13 mouse cellular contexts compared by ENCODE assay signal in the genomic region with DNA sequence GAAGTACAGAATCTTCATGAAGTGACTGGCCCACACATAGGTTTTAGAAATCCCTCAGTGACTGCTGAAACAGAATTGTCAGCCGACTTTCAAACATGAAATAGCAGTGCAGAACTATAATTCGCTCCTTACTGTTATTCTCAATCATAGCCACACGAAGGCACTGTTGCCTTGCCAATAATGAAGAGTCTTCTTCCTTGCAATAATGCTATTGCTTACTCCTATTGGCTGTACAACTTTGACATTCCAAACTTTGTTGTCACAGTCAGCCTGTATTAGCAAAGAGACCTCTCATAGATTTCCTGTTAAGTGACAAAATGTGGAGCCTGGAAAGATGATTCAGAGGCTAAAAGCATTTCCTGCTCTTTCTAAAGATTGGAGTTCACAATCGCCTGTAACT. TPM values are rescaled to one million over a fixed set of nuclear protein-coding genes. Genes with fewer than 3 reads are reported as not detected.
DNase-seq lines count a peak whose midpoint lies in the region; TF ChIP-seq lines count a peak whose summit lies in the region.
"Had no signal": no experiment of that assay in that cellular context is flagged by ENCODE, and none has a peak within 500 bp of the region (broad histone marks: within the 10 kb centered on the region; RNA-seq: fewer than 3 reads in every experiment).

No protein-coding gene starts in this region.

- no peak overlapping the region for H3K4me3 ChIP-seq in heart, embryonic 10.5 days
- no peak overlapping the region for H3K4me3 ChIP-seq in cortical plate, adult 2 months (ENCODE audit: insufficient read depth, low read length)
- H3K4me3 ChIP-seq: embryonic facial prominence, embryonic 13.5 days; liver, embryonic 12.5 days had no signal

- no peak for TF ChIP-seq POLR2A in cortical plate, adult 2 months (IDR thresholded peaks at IDR 0.05; ENCODE audit: extremely low read depth, insufficient read depth, low read length)

- no peaks in the 10 kb centered on the region for H3K36me3 ChIP-seq in heart, embryonic 10.5 days
- H3K36me3 ChIP-seq: embryonic facial prominence, embryonic 13.5 days; liver, embryonic 12.5 days had no signal

- H3K4me1 ChIP-seq in heart, embryonic 10.5 days, result no peaks in the 10 kb centered on the region
- H3K4me1 ChIP-seq in cortical plate, adult 2 months (ENCODE audit: control insufficient read depth, insufficient read depth, low read length), result no peaks in the 10 kb centered on the region
- H3K4me1 ChIP-seq: embryonic facial prominence, embryonic 13.5 days; liver, embryonic 12.5 days had no signal

- no peaks in the 10 kb centered on the region for H3K9me3 ChIP-seq in heart, embryonic 10.5 days
- H3K9me3 ChIP-seq: embryonic facial prominence, embryonic 13.5 days; liver, embryonic 12.5 days had no signal

- H3K27me3 ChIP-seq in heart, embryonic 10.5 days (ENCODE audit: insufficient read depth, poor library complexity, severe bottlenecking), result no peaks in the 10 kb centered on the region
- H3K27me3 ChIP-seq: embryonic facial prominence, embryonic 13.5 days; liver, embryonic 12.5 days had no signal

- DNase-seq in heart, adult 8-10 months (ENCODE audit: low spot score), result peak; percentile 1
- no peak for DNase-seq in heart, embryonic 10.5 days (ENCODE audit: low spot score)
- peak; percentile 9 for DNase-seq in lung, postnatal 36 days
- DNase-seq in lung, adult 18-20 months, result no peak
- DNase-seq in mesoderm, embryonic 11.5 days (ENCODE audit: low read depth, low spot score), result peak; percentile 6
- no peak for DNase-seq in yolk sac, embryonic 10.5 days (ENCODE audit: low spot score)
- no peak for DNase-seq in testis, postnatal 14 days (ENCODE audit: low spot score)
- DNase-seq: thymus, postnatal 4 days had no signal

- 53% methylated on average over 4 of the region's 4 CpGs for WGBS in heart, embryonic 10.5 days

- H3K27ac ChIP-seq in heart, embryonic 10.5 days, result no peak overlapping the region
- no peak overlapping the region for H3K27ac ChIP-seq in cortical plate, adult 2 months (ENCODE audit: insufficient read depth, low read length)
- H3K27ac ChIP-seq: embryonic facial prominence, embryonic 13.5 days; liver, embryonic 12.5 days had no signal

- peak; percentile 25; the same call in 1 of the 2 replicates for TF ChIP-seq CTCF in cortical plate, adult 2 months (IDR thresholded peaks at IDR 0.05; ENCODE audit: extremely low read depth, insufficient read depth, low read length)

RNA-seq across cellular contexts. Expression of a gene that starts 7.3 kb away (rescaled TPM):
- not detected for total RNA-seq in heart, adult 8-10 months (2022)
- not detected in 2 replicates for polyA plus RNA-seq in heart, embryonic 10.5 days (2016; fragmentation: Nextera tagmentation; extraction: Ambion mirVana)
- polyA plus RNA-seq in cortical plate, adult 2 months (2012; rRNA removed), result not detected in 2 replicates
- total RNA-seq: heart, postnatal 14 days had no signal
- polyA plus RNA-seq: embryonic facial prominence, embryonic 13.5 days; liver, embryonic 12.5 days; neural tube, embryonic 14.5 days had no signal

RNA-seq across cellular contexts. Expression of a gene that starts 15.0 kb away (rescaled TPM):
- total RNA-seq in heart, adult 8-10 months (2022), result not detected
- not detected in 2 replicates for polyA plus RNA-seq in heart, embryonic 10.5 days (2016; fragmentation: Nextera tagmentation; extraction: Ambion mirVana)
- not detected in 2 replicates for polyA plus RNA-seq in cortical plate, adult 2 months (2012; rRNA removed)
- total RNA-seq: heart, postnatal 14 days had no signal
- polyA plus RNA-seq: liver, embryonic 12.5 days; neural tube, embryonic 14.5 days had no signal

RNA-seq across cellular contexts. Expression of a gene that starts 24.0 kb away (rescaled TPM):
- not detected for total RNA-seq in heart, adult 8-10 months (2022)
- polyA plus RNA-seq in heart, embryonic 10.5 days (2016; fragmentation: Nextera tagmentation; extraction: Ambion mirVana), result not detected in 2 replicates
- not detected in 2 replicates for polyA plus RNA-seq in cortical plate, adult 2 months (2012; rRNA removed)
- total RNA-seq: heart, postnatal 14 days had no signal
- polyA plus RNA-seq: liver, embryonic 12.5 days; neural tube, embryonic 14.5 days had no signal

RNA-seq across cellular contexts. Expression of a gene that starts 36.5 kb away (rescaled TPM):
- not detected for total RNA-seq in heart, adult 8-10 months (2022)
- polyA plus RNA-seq in heart, embryonic 10.5 days (2016; fragmentation: Nextera tagmentation; extraction: Ambion mirVana), result not detected in 2 replicates
- 0.13 TPM in 1 of 2 replicates, not detected in the other for polyA plus RNA-seq in cortical plate, adult 2 months (2012; rRNA removed)
- total RNA-seq: heart, postnatal 14 days had no signal
- polyA plus RNA-seq: embryonic facial prominence, embryonic 13.5 days; liver, embryonic 12.5 days; neural tube, embryonic 14.5 days had no signal

RNA-seq across cellular contexts. Expression of a gene that starts 54.1 kb away (rescaled TPM):
- not detected for total RNA-seq in heart, adult 8-10 months (2022)
- not detected in 2 replicates for polyA plus RNA-seq in heart, embryonic 10.5 days (2016; fragmentation: Nextera tagmentation; extraction: Ambion mirVana)
- not detected in 2 replicates for polyA plus RNA-seq in cortical plate, adult 2 months (2012; rRNA removed)
- total RNA-seq: heart, postnatal 14 days had no signal
- polyA plus RNA-seq: embryonic facial prominence, embryonic 13.5 days; liver, embryonic 12.5 days; neural tube, embryonic 14.5 days had no signal

Comparison
In these comparisons a context has a peak if more than half of its experiments do, and no peak if none do; other contexts are left out.
1. DNase-seq: peak in heart, adult 8-10 months (single experiment), lung, postnatal 36 days (single experiment) and mesoderm, embryonic 11.5 days (single experiment); none in heart, embryonic 10.5 days (single experiment), lung, adult 18-20 months (0 of 2), yolk sac, embryonic 10.5 days (single experiment) and testis, postnatal 14 days (single experiment).